Mouse (Mus musculus): Measurements from ENCODE around the gene Gm45062.

- TF ChIP-seq CTCF (IDR thresholded peaks at IDR 0.05 in 2 of 3, conservative IDR thresholded peaks at IDR 0.05 in 1 of 3; ENCODE audit: control insufficient read depth in 1 of 3, insufficient read depth in 1 of 3, low read depth in 2 of 3, low read length in 3 of 3, poor library complexity in 1 of 3, severe bottlenecking in 1 of 3) (no peak), ZKSCAN1 (IDR thresholded peaks at IDR 0.05; ENCODE audit: low read depth, low read length) (no peak)
These were observed 373.5 kb downstream of the Gm45062 start for GRCm38 (mm10) chr6:8632701-8633100.
